Mouse (Mus musculus) heart, embryonic 16.5 days (tissue): ENCODE measurements around the gene Il25. TPM values are rescaled to one million over a fixed set of nuclear protein-coding genes. Genes with fewer than 3 reads are reported as not detected.

Experiments used
- microRNA counts: library from miRNA; unstranded; fragments of <30 nt; microRNA quantifications from one replicate; lab custom pipeline; 2016
- microRNA-seq: library from miRNA; unstranded; fragments of <30 nt; microRNA quantifications from one replicate; pipeline ENCODE4, GENCODE M21; 2017
- polyA plus RNA-seq: library from polyadenylated mRNA; unstranded; fragments of >200 nt; fragmentation: Nextera tagmentation; extraction: Ambion mirVana; gene quantifications from 2 replicates; pipeline ENCODE4 v1.2.1, GENCODE M21; 2015

Il25 gene
- polyA plus RNA-seq, 1 experiment from 2014 or later: not detected

MicroRNAs encoded within 50 kb of the gene (microRNA counts, 519-probe panel; counts per million panel counts)
- microRNA mmu-miR-208a (lab: Ali Mortazavi, UCI): 4,465 counts per million, percentile 98 among the panel's probes with 10 or more counts
- microRNA mmu-miR-208b (lab: Ali Mortazavi, UCI): 4,972 counts per million, percentile 100 among the panel's probes with 10 or more counts

Small RNA genes lying within 50 kb of the gene (microRNA-seq; reads per million reads assigned to microRNA genes)
- gene Mir208a: 7,664 reads per million, percentile 95 among the genes with 10 or more reads in this experiment
- gene Mir208b: 75,117 reads per million, percentile 99 among the genes with 10 or more reads in this experiment

Other genes starting within 250 kb of the Il25 start
- gene 1700123O20Rik, start 246.5 kb upstream of the Il25 start, polyA plus RNA-seq: 42.8 and 49.8 TPM in 2 replicates
- 69.1 and 73.5 TPM in 2 replicates for gene Acin1, start 245.8 kb upstream of the Il25 start, polyA plus RNA-seq
- gene Gm29776, start 233.9 kb upstream of the Il25 start, polyA plus RNA-seq: 0.17 and 0.18 TPM in 2 replicates
- gene Cebpe, start 220.5 kb upstream of the Il25 start, polyA plus RNA-seq: not detected in 2 replicates
- 3.2 and 4.0 TPM in 2 replicates for gene Slc7a8, start 150.7 kb upstream of the Il25 start, polyA plus RNA-seq
- gene Rnf212b, start 118.6 kb upstream of the Il25 start, polyA plus RNA-seq: not detected in 2 replicates
- gene Homez, start 61.7 kb upstream of the Il25 start, polyA plus RNA-seq: 4.9 and 6.4 TPM in 2 replicates
- gene Ppp1r3e, start 55.1 kb upstream of the Il25 start, polyA plus RNA-seq: 0.59 and 1.4 TPM in 2 replicates
- gene Bcl2l2, start 49.3 kb upstream of the Il25 start, polyA plus RNA-seq: 3.3 and 4.3 TPM in 2 replicates
- gene Gm20521, start 49.3 kb upstream of the Il25 start, polyA plus RNA-seq: not detected in 2 replicates
- 61.9 and 68.4 TPM in 2 replicates for gene Pabpn1, start 40.2 kb upstream of the Il25 start, polyA plus RNA-seq
- gene Slc22a17, start 19.6 kb upstream of the Il25 start, polyA plus RNA-seq: 27.2 and 31.9 TPM in 2 replicates
- 13.4 and 14.4 TPM in 2 replicates for gene Efs, start 6.6 kb upstream of the Il25 start, polyA plus RNA-seq
- gene Cmtm5, start 3.6 kb downstream of the Il25 start, polyA plus RNA-seq: 0.86 and 1.3 TPM in 2 replicates
- gene Myh6, start 34.2 kb downstream of the Il25 start, polyA plus RNA-seq: 2,302 and 2,585 TPM in 2 replicates
- not detected in 2 replicates for gene Gm17428, start 44.2 kb downstream of the Il25 start, polyA plus RNA-seq
- gene Myh7, start 61.9 kb downstream of the Il25 start, polyA plus RNA-seq: 6,075 and 6,619 TPM in 2 replicates
- gene Ngdn, start 82.8 kb downstream of the Il25 start, polyA plus RNA-seq: 63.3 and 68.1 TPM in 2 replicates
- gene Zfhx2, start 159.6 kb downstream of the Il25 start, polyA plus RNA-seq: 2.5 and 3.0 TPM in 2 replicates
- gene Thtpa, start 162.1 kb downstream of the Il25 start, polyA plus RNA-seq: 16.1 and 16.9 TPM in 2 replicates
- gene Ap1g2, start 173.9 kb downstream of the Il25 start, polyA plus RNA-seq: 10.4 and 14.2 TPM in 2 replicates
- gene Jph4, start 184.2 kb downstream of the Il25 start, polyA plus RNA-seq: 0.09 and 0.25 TPM in 2 replicates